In the genomic region with DNA sequence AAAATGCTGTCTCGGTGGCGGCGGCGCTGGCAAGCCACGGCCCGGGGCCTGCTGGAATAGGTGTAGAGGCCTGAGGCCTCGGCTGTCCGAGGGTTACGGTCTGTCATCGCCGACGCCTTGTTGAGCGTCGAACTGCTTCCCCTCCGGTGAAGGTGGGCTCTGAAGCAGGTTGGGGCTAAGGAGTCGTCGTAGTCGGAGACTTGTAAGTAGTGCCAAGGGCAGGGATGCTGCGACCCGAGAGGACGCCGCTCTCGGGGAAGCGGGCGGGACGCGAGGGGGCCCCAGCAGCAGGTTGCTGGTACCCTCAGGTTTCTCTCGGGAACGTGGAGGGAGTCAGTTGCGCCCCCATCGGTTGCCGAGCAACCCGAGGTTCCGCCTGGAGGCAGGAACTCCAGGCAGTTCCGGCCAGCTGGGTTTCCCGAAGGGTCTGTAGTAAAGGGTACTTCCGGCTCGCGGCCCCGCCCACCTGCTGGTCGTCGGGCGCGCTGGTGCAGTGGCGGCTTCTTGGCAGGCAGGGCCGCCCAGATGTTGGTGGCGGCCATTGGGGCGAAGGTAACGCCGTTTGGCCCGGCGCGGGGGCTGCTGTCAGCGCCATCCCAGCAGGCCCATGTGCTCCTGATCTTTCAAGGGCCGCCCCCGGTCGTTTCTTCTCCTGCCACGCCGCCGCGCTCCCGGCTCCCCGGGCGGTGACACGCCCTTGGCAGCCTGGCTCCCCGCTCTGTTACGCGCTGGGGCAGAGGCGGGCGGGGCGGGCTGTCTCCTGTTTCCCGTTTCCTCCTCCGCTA, we compare ENCODE assay signal across 8 mouse cellular contexts. TPM values are rescaled to one million over a fixed set of nuclear protein-coding genes. Genes with fewer than 3 reads are reported as not detected.
DNase-seq lines count a peak whose midpoint lies in the region; ATAC-seq and TF ChIP-seq lines count a peak whose summit lies in the region.
"Not testable (repeated sequence)": the region's sequence is repeated elsewhere in the genome, so short reads cannot be mapped to it uniquely, and the experiment has no call there.

Gene Rsph3b, minus strand, starts transcription at position 699 of the 785 bp plus-strand sequence.

- ATAC-seq in intestine, postnatal 0 days = peak; percentile 91

- H3K36me3 ChIP-seq in embryonic facial prominence, embryonic 10.5 days (replicated peaks); intestine, postnatal 0 days (ENCODE audit: control insufficient read depth, insufficient read depth); midbrain, embryonic 10.5 days: not testable (repeated sequence)

- intact Hi-C loops in left cerebral cortex, postnatal 36 days (cut with DNase I) = not testable (repeated sequence)

- not testable (repeated sequence) for H3K4me1 ChIP-seq in embryonic facial prominence, embryonic 10.5 days; intestine, postnatal 0 days (replicated peaks; ENCODE audit: control insufficient read depth, insufficient read depth, low read length); midbrain, embryonic 10.5 days

- TF ChIP-seq CTCF in intestine, postnatal 0 days (IDR thresholded peaks at IDR 0.05; ENCODE audit: low read depth) = peak; percentile 33

- H3K9ac ChIP-seq in intestine, postnatal 0 days (ENCODE audit: low read depth, low read length) = peak within 1 kb of the TSS; percentile 40; the same call in 1 of the 2 replicates

- WGBS in embryonic facial prominence, embryonic 10.5 days = under 1% methylated on average over 73 of the region's 73 CpGs
- under 1% methylated on average over 67 of the region's 73 CpGs for WGBS in intestine, postnatal 0 days
- WGBS in midbrain, embryonic 10.5 days = 1% methylated on average over 73 of the region's 73 CpGs

- peak within 1 kb of the TSS; percentile 85 for H3K27ac ChIP-seq in embryonic facial prominence, embryonic 10.5 days (replicated peaks)
- H3K27ac ChIP-seq in intestine, postnatal 0 days (ENCODE audit: low read depth, low read length) = peak within 1 kb of the TSS; percentile 62
- peak within 1 kb of the TSS; percentile 83 for H3K27ac ChIP-seq in midbrain, embryonic 10.5 days (replicated peaks)

- H3K9me3 ChIP-seq in embryonic facial prominence, embryonic 10.5 days; intestine, postnatal 0 days (ENCODE audit: control insufficient read depth); midbrain, embryonic 10.5 days (replicated peaks): not testable (repeated sequence)

- peak; percentile 85 for DNase-seq in adrenal gland, adult 8-10 months
- peak; percentile 94 for DNase-seq in embryonic facial prominence, embryonic 10.5 days (ENCODE audit: low spot score)
- DNase-seq in gonadal fat pad, adult 2 months (ENCODE audit: low read depth) = not testable (repeated sequence)
- DNase-seq in left cerebral cortex, postnatal 36 days (ENCODE audit: low spot score in 2 of 2) = peak; percentile 85 to 86
- DNase-seq in midbrain, embryonic 10.5 days (ENCODE audit: low spot score) = peak; percentile 93
- DNase-seq in right cerebral cortex, postnatal 4 days = peak; percentile 78
- peak; percentile 90 for DNase-seq in yolk sac, embryonic 10.5 days (ENCODE audit: low spot score)

- peak within 1 kb of the TSS; percentile 79 for H3K4me2 ChIP-seq in intestine, postnatal 0 days (replicated peaks; ENCODE audit: low read depth)

- peak within 1 kb of the TSS; percentile 65 for H3K4me3 ChIP-seq in embryonic facial prominence, embryonic 10.5 days
- H3K4me3 ChIP-seq in intestine, postnatal 0 days (ENCODE audit: low read depth, low read length) = peak within 1 kb of the TSS; percentile 55
- peak within 1 kb of the TSS; percentile 63 for H3K4me3 ChIP-seq in midbrain, embryonic 10.5 days

- not testable (repeated sequence) for H3K27me3 ChIP-seq in embryonic facial prominence, embryonic 10.5 days (replicated peaks; ENCODE audit: low read depth, poor library complexity, severe bottlenecking); intestine, postnatal 0 days (replicated peaks; ENCODE audit: control insufficient read depth, insufficient read depth, low read length); midbrain, embryonic 10.5 days (ENCODE audit: low read depth, poor library complexity, severe bottlenecking)

RNA-seq across cellular contexts. Expression of gene Rsph3b, which starts in this region (rescaled TPM):
- total RNA-seq in adrenal gland, adult 8-10 months (2022) = 10 to 100 TPM; 37.8 to 42.2 (median 39.6) TPM
- 31.5 and 34.7 TPM in 2 replicates for polyA plus RNA-seq in embryonic facial prominence, embryonic 10.5 days (2016; fragmentation: Nextera tagmentation; extraction: Ambion mirVana)
- polyA plus RNA-seq in gonadal fat pad, adult 2 months (2012; rRNA removed) = 39.4 and 53.9 TPM in 2 replicates
- 35.6 and 35.7 TPM in 2 replicates for polyA plus RNA-seq in intestine, postnatal 0 days (2015; fragmentation: Nextera tagmentation; extraction: Ambion mirVana)
- 10 to 100 TPM; 30.1 to 30.4 TPM for total RNA-seq in left cerebral cortex, postnatal 36 days (2021)
- polyA plus RNA-seq in midbrain, embryonic 10.5 days (2016; fragmentation: Nextera tagmentation; extraction: Ambion mirVana) = 41.6 and 42.6 TPM in 2 replicates
